Mouse (Mus musculus): Measurements from ENCODE around the gene Kdm4c.

DNA sequence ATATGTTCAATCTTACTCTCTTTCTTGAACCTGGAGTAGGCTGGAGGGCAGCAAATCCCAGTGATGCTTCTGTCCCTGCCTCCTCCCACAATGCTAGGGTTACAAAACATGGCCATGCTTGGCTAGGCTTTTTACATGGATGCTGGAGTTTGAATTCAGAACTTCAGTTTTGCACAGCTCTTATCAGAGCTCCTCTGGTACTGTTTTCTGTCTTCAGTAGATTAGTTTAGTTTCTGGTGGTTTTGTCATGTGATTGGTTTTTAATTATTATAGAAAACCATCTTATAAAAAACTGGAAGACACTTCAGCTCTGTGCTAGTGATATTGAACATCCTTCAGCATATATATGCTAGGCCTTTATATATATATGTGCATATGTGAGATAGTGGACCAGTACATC lies 19.6 kb downstream of the Kdm4c start:
- no peak for TF ChIP-seq CTCF (IDR thresholded peaks at IDR 0.05; ENCODE audit: low read depth, low read length)
- TF ChIP-seq POLR2A (IDR thresholded peaks at IDR 0.05; ENCODE audit: extremely low read depth, insufficient read depth, low read length), result no peak
